In the genomic region with DNA sequence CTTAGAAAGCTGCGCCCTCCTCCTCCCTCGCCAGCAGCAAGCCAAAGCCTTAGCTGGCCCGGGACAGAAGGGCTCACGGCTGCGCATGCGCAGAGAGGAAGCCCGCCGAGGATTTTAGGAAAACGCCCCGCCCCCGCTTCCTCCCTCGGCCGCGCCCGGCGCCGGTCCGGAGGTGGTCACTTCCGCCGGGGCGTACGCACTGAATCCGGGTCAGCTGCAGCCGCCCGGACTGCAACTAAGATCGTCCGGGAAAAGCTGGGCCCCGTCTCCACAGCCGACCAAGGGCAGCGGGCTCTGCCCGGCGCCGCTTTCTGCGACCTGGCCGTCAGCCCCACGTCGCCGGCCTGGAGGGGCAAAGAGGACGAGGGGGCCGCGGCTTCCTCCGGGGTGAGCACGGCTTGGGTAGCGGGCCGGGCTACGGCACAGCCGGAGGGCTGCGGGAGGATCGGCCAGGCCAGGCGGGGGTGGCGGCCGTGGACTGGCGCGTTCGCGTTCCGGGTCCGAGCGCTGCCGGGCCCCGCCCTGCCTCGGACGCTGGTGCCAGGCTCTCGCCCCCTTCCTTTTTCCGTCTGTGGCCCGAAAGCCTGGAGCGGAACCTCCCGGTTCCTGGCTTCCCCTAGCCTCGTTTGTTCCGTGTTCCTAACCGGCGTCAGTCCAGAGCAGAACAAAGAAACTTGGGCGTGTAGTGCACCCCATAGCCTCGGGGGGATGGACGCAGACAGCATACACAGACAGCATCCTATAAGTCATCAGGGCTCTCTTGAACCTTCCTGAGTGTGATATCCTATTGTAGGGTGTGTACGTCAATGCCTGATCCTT, we compare ENCODE assay signal across 8 mouse cellular contexts. TPM values are rescaled to one million over a fixed set of nuclear protein-coding genes. Genes with fewer than 3 reads are reported as not detected.
DNase-seq lines count a peak whose midpoint lies in the region; ATAC-seq and TF ChIP-seq lines count a peak whose summit lies in the region.

Gene Bnip2 (plus strand): TSS at position 164 of the 819 bp plus-strand sequence.

- TF ChIP-seq POLR2A in heart, adult 2 months (IDR thresholded peaks at IDR 0.05; ENCODE audit: insufficient read depth, low read depth, low read length): peak; percentile 97

- H3K4me2 ChIP-seq in embryonic facial prominence, embryonic 14.5 days (ENCODE audit: low read depth, low read length): peak within 1 kb of the TSS; percentile 77
- H3K4me2 ChIP-seq in limb, embryonic 13.5 days (replicated peaks): peak within 1 kb of the TSS; percentile 75
- H3K4me2 ChIP-seq in midbrain, embryonic 16.5 days (ENCODE audit: low read length): peak within 1 kb of the TSS; percentile 64

- WGBS in embryonic facial prominence, embryonic 14.5 days: 1% methylated on average over 40 of the region's 76 CpGs
- under 1% methylated on average over 76 of the region's 76 CpGs for WGBS in heart, adult 2 months
- WGBS in limb, embryonic 13.5 days: under 1% methylated on average over 54 of the region's 76 CpGs
- under 1% methylated on average over 68 of the region's 76 CpGs for WGBS in midbrain, embryonic 16.5 days

- no peaks in the 10 kb centered on the region for H3K9me3 ChIP-seq in embryonic facial prominence, embryonic 14.5 days (ENCODE audit: control insufficient read depth, low read length)
- no peaks in the 10 kb centered on the region for H3K9me3 ChIP-seq in limb, embryonic 13.5 days
- no peaks in the 10 kb centered on the region for H3K9me3 ChIP-seq in midbrain, embryonic 16.5 days (replicated peaks; ENCODE audit: control insufficient read depth, low read length, poor library complexity, severe bottlenecking)

- H3K27me3 ChIP-seq in embryonic facial prominence, embryonic 14.5 days (replicated peaks; ENCODE audit: control insufficient read depth, insufficient read depth, low read length): no peaks in the 10 kb centered on the region
- H3K27me3 ChIP-seq in heart, adult 2 months (ENCODE audit: control insufficient read depth, insufficient read depth, low read length): no peaks in the 10 kb centered on the region
- H3K27me3 ChIP-seq in limb, embryonic 13.5 days: no peaks in the 10 kb centered on the region
- no peaks in the 10 kb centered on the region for H3K27me3 ChIP-seq in midbrain, embryonic 16.5 days (ENCODE audit: control insufficient read depth, insufficient read depth, low read depth, low read length)

- 0 out of 2 replicates have a peak, but pooled peaks cover 12% of the 10 kb centered on the region for H3K36me3 ChIP-seq in embryonic facial prominence, embryonic 14.5 days (ENCODE audit: control insufficient read depth, insufficient read depth, low read length)
- peaks cover 27% of the 10 kb centered on the region for H3K36me3 ChIP-seq in heart, adult 2 months (ENCODE audit: control insufficient read depth, insufficient read depth, low read length)
- peaks cover 11% of the 10 kb centered on the region for H3K36me3 ChIP-seq in limb, embryonic 13.5 days
- H3K36me3 ChIP-seq in midbrain, embryonic 16.5 days (ENCODE audit: control insufficient read depth, insufficient read depth, low read length): 0 out of 2 replicates have a peak, but pooled peaks cover 2% of the 10 kb centered on the region

- peak; percentile 93 for ATAC-seq in embryonic facial prominence, embryonic 14.5 days (ENCODE audit: low read depth)
- peak; percentile 93 for ATAC-seq in limb, embryonic 13.5 days (ENCODE audit: low FRiP score, low read depth)
- ATAC-seq in midbrain, embryonic 16.5 days: peak; percentile 95

- intact Hi-C loops in heart, adult 2 months (cut with DNase I): loop anchor here (5.0 kb wide), 1 partner anchor 482 kb away; no protein-coding TSS in a partner anchor

- TF ChIP-seq EP300 in heart, adult 2 months (IDR thresholded peaks at IDR 0.05; ENCODE audit: insufficient read depth, low read depth, low read length): peak; percentile 57; the same call in 1 of the 2 replicates

- peak within 1 kb of the TSS; percentile 96 for H3K27ac ChIP-seq in embryonic facial prominence, embryonic 14.5 days (replicated peaks; ENCODE audit: low read depth, low read length)
- peak within 1 kb of the TSS; percentile 97 for H3K27ac ChIP-seq in heart, adult 2 months
- H3K27ac ChIP-seq in limb, embryonic 13.5 days: peak within 1 kb of the TSS; percentile 94
- peak within 1 kb of the TSS; percentile 90 for H3K27ac ChIP-seq in midbrain, embryonic 16.5 days (ENCODE audit: low read length)

- TF ChIP-seq CTCF in heart, adult 2 months (IDR thresholded peaks at IDR 0.05): peak; percentile 23

- H3K79me2 ChIP-seq in heart, adult 2 months (replicated peaks; ENCODE audit: control insufficient read depth, insufficient read depth, low read length): peaks cover 2% of the 10 kb centered on the region

- H3K4me1 ChIP-seq in embryonic facial prominence, embryonic 14.5 days (ENCODE audit: control insufficient read depth, insufficient read depth, low read length): peaks cover 5% of the 10 kb centered on the region; the same call in 1 of the 2 replicates
- peaks cover 14% of the 10 kb centered on the region for H3K4me1 ChIP-seq in heart, adult 2 months (ENCODE audit: control insufficient read depth, insufficient read depth, low read length)
- peaks cover 41% of the 10 kb centered on the region for H3K4me1 ChIP-seq in limb, embryonic 13.5 days
- peaks cover 17% of the 10 kb centered on the region for H3K4me1 ChIP-seq in midbrain, embryonic 16.5 days (ENCODE audit: control insufficient read depth, insufficient read depth, low read length)

- peak within 1 kb of the TSS; percentile 99 for H3K9ac ChIP-seq in embryonic facial prominence, embryonic 14.5 days (ENCODE audit: low read depth, low read length)
- H3K9ac ChIP-seq in heart, adult 2 months (ENCODE audit: low read depth, low read length): peak within 1 kb of the TSS; percentile 99
- H3K9ac ChIP-seq in limb, embryonic 13.5 days: peak within 1 kb of the TSS; percentile 98
- peak within 1 kb of the TSS; percentile 92 for H3K9ac ChIP-seq in midbrain, embryonic 16.5 days (ENCODE audit: low read depth, low read length)

- peak within 1 kb of the TSS; percentile 99 for H3K4me3 ChIP-seq in embryonic facial prominence, embryonic 14.5 days (ENCODE audit: low read depth, low read length)
- peak within 1 kb of the TSS; percentile 98 for H3K4me3 ChIP-seq in heart, adult 2 months
- peak within 1 kb of the TSS; percentile 99 for H3K4me3 ChIP-seq in limb, embryonic 13.5 days
- peak within 1 kb of the TSS; percentile 83 for H3K4me3 ChIP-seq in midbrain, embryonic 16.5 days (ENCODE audit: low read depth, low read length)

- DNase-seq in 3T3-L1 (ENCODE audit: low read depth, low spot score): peak; percentile 95
- DNase-seq in adrenal gland, postnatal 4 days (ENCODE audit: low spot score in 2 of 2): peak; percentile 94 to 95
- peak; percentile 97 for DNase-seq in embryonic facial prominence, embryonic 14.5 days (ENCODE audit: low spot score)
- DNase-seq in heart, adult 2 months: peak; percentile 97 to 98
- peak; percentile 95 to 97 for DNase-seq in kidney, adult 8-10 months
- peak; percentile 90 to 95 for DNase-seq in spleen, postnatal 10 days (ENCODE audit: low spot score in 2 of 2)

RNA-seq across cellular contexts. Expression of gene Bnip2, which starts in this region (rescaled TPM):
- total RNA-seq in adrenal gland, postnatal 4 days (2021): 100 to 1,000 TPM in 1 of 2 experiments, 10 to 100 TPM in 1; 98.8 to 109 TPM
- 124 and 126 TPM in 2 replicates for polyA plus RNA-seq in embryonic facial prominence, embryonic 14.5 days (2014; fragmentation: Nextera tagmentation; extraction: Ambion mirVana)
- 10 to 100 TPM; 96.7 to 97.0 TPM for total RNA-seq in heart, adult 2 months (2021)
- 34.1 and 62.8 TPM in 2 replicates for polyA plus RNA-seq in heart, adult 2 months (2012; rRNA removed)
- 103 and 111 TPM in 2 replicates for polyA plus RNA-seq in limb, embryonic 13.5 days (2015; fragmentation: Nextera tagmentation; extraction: Ambion mirVana)
- 74.0 and 80.4 TPM in 2 replicates for polyA plus RNA-seq in midbrain, embryonic 16.5 days (2015; fragmentation: Nextera tagmentation; extraction: Ambion mirVana)

Comparison
In these comparisons a context has a peak if more than half of its experiments do, and no peak if none do; other contexts are left out.
1. Peak in every context shown above with its lines: DNase-seq, ATAC-seq, H3K4me3 ChIP-seq and H3K27ac ChIP-seq.